Mouse (Mus musculus) brain, embryonic 14.5 days (tissue): Measurements from ENCODE around the gene Mpz.

Source experiments
- CTCF ChIP-seq: fragments of 200-500 bp; IDR thresholded peaks from 2 replicates; pipeline ENCODE4 v1.5.1; 2012; ENCODE audit warnings: inconsistent platforms, mild to moderate bottlenecking, moderate library complexity, borderline replicate concordance; ENCODE audit not compliant: insufficient read depth, insufficient read length; ENCODE audit errors: extremely low read depth
- POLR2A ChIP-seq: fragments of 200-500 bp; IDR thresholded peaks from 2 replicates; pipeline ENCODE4 v1.6.1; 2012; ENCODE audit warnings: mild to moderate bottlenecking, inconsistent platforms, borderline replicate concordance; ENCODE audit not compliant: poor library complexity, insufficient read depth, insufficient read length, severe bottlenecking; ENCODE audit errors: extremely low read depth

- TF ChIP-seq CTCF, result no peak
- TF ChIP-seq POLR2A, result no peak
These were observed 43.7 kb downstream of the Mpz start for GRCm38 (mm10) chr1:171193911-171194830.
